Mouse (Mus musculus): Measurements from ENCODE around the gene 1700057G04Rik. TPM values are rescaled to one million over a fixed set of nuclear protein-coding genes. Genes with fewer than 3 reads are reported as not detected.

The 1700057G04Rik gene
- polyA plus RNA-seq, 1 experiment from 2014 or later = not detected

DNA sequence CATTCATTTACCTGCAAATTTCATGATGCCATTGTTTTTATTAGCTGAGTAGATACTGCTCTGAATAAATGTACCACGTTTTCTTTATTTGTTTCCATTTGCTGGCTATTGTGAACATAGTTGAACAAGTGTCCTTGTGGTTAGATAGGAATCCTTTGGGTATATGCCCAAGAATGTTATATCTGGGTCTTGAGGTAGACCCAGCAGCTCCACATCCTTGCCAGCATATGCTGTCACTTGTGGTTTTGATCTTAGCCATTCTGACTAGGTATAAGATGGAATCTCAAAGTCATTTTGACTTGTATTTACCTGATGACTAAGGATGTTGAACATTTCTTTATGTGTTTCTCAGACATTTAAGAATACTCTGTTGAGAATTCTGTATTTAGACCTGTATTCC is 77.7 kb downstream of the 1700057G04Rik start:
- H3K4me1 ChIP-seq (ENCODE audit: control insufficient read depth, insufficient read depth, low read length) = no peaks in the 10 kb centered on the region
- H3K27ac ChIP-seq (ENCODE audit: low read length) = no peak overlapping the region
- H3K9me3 ChIP-seq (replicated peaks; ENCODE audit: control insufficient read depth, low read length) = no peaks in the 10 kb centered on the region
- 49% methylated on average over 1 of the region's 1 CpGs for WGBS
- H3K4me2 ChIP-seq (ENCODE audit: low read depth, low read length) = no peak overlapping the region
- H3K27me3 ChIP-seq (ENCODE audit: control insufficient read depth, insufficient read depth, low read length) = no peaks in the 10 kb centered on the region
- H3K9ac ChIP-seq (ENCODE audit: low read length) = no peak overlapping the region
- no peaks in the 10 kb centered on the region for H3K36me3 ChIP-seq (ENCODE audit: control insufficient read depth, insufficient read depth)
- H3K4me3 ChIP-seq (ENCODE audit: low read length) = no peak overlapping the region
- no peak for ATAC-seq (replicated peaks; ENCODE audit: extremely low read depth, insufficient read depth, low FRiP score)

GRCm38 (mm10) chr9:92387404-92387803 is 78.2 kb downstream of the 1700057G04Rik start:
- Histone ChIP-seq H3K4me3 (ENCODE audit: low read length) (no peak overlapping the region), H3K27me3 (ENCODE audit: control insufficient read depth, insufficient read depth, low read length) (no peaks in the 10 kb centered on the region), H3K9ac (ENCODE audit: low read length) (no peak overlapping the region), H3K4me1 (ENCODE audit: control insufficient read depth, insufficient read depth, low read length) (no peaks in the 10 kb centered on the region), H3K4me2 (ENCODE audit: low read depth, low read length) (no peak overlapping the region), H3K9me3 (replicated peaks; ENCODE audit: control insufficient read depth, low read length) (no peaks in the 10 kb centered on the region), H3K27ac (ENCODE audit: low read length) (no peak overlapping the region), H3K36me3 (ENCODE audit: control insufficient read depth, insufficient read depth) (no peaks in the 10 kb centered on the region)
- WGBS = 67% methylated on average over 1 of the region's 1 CpGs
- ATAC-seq (replicated peaks; ENCODE audit: extremely low read depth, insufficient read depth, low FRiP score) = no peak

- WGBS = 56% methylated on average over 5 of the region's 5 CpGs
Measured at GRCm38 (mm10) chr9:92402628-92403027, 93.5 kb downstream of the 1700057G04Rik start.

More at GRCm38 (mm10) chr9:92402628-92403027, 93.5 kb downstream of the 1700057G04Rik start:
- H3K27me3 ChIP-seq (ENCODE audit: control insufficient read depth, insufficient read depth, low read length) = no peaks in the 10 kb centered on the region
- H3K36me3 ChIP-seq (ENCODE audit: control insufficient read depth, insufficient read depth) = no peaks in the 10 kb centered on the region
- ATAC-seq (replicated peaks; ENCODE audit: extremely low read depth, insufficient read depth, low FRiP score) = no peak
- H3K4me2 ChIP-seq (ENCODE audit: low read depth, low read length) = no peak overlapping the region
- peaks cover 2% of the 10 kb centered on the region; the same call in 1 of the 2 replicates for H3K4me1 ChIP-seq (ENCODE audit: control insufficient read depth, insufficient read depth, low read length)
- H3K9ac ChIP-seq (ENCODE audit: low read length) = no peak overlapping the region
- H3K9me3 ChIP-seq (replicated peaks; ENCODE audit: control insufficient read depth, low read length) = no peaks in the 10 kb centered on the region
- H3K4me3 ChIP-seq (ENCODE audit: low read length) = no peak overlapping the region
- H3K27ac ChIP-seq (ENCODE audit: low read length) = no peak overlapping the region

Small RNA genes within 50 kb of the gene (microRNA-seq; reads per million reads assigned to microRNA genes)
- gene Mir6386 = not detected

Other genes with a start within 250 kb of the 1700057G04Rik start
- not detected in 2 replicates for gene Plscr5, start 116.4 kb upstream of the 1700057G04Rik start, polyA plus RNA-seq (2015; fragmentation: Nextera tagmentation; extraction: Ambion mirVana)
- gene Plscr1, start 59.6 kb upstream of the 1700057G04Rik start, polyA plus RNA-seq (2015; fragmentation: Nextera tagmentation; extraction: Ambion mirVana) = 25.3 and 26.1 TPM in 2 replicates
- gene Plscr2, start 33.8 kb upstream of the 1700057G04Rik start, polyA plus RNA-seq (2015; fragmentation: Nextera tagmentation; extraction: Ambion mirVana) = 9.3 and 11.3 TPM in 2 replicates
- gene Plscr4, start 148.0 kb downstream of the 1700057G04Rik start, polyA plus RNA-seq (2015; fragmentation: Nextera tagmentation; extraction: Ambion mirVana) = 7.0 and 7.2 TPM in 2 replicates
- 30.6 and 35.2 TPM in 2 replicates for gene Plod2, start 232.8 kb downstream of the 1700057G04Rik start, polyA plus RNA-seq (2015; fragmentation: Nextera tagmentation; extraction: Ambion mirVana)

Measured in heart, embryonic 16.5 days (tissue).